Mouse (Mus musculus): ENCODE measurements around the gene Dkk1.
"Not testable (repeated sequence)": the region's sequence is repeated elsewhere in the genome, so short reads cannot be mapped to it uniquely, and the experiment has no call there.

Gene Dkk1

DNA sequence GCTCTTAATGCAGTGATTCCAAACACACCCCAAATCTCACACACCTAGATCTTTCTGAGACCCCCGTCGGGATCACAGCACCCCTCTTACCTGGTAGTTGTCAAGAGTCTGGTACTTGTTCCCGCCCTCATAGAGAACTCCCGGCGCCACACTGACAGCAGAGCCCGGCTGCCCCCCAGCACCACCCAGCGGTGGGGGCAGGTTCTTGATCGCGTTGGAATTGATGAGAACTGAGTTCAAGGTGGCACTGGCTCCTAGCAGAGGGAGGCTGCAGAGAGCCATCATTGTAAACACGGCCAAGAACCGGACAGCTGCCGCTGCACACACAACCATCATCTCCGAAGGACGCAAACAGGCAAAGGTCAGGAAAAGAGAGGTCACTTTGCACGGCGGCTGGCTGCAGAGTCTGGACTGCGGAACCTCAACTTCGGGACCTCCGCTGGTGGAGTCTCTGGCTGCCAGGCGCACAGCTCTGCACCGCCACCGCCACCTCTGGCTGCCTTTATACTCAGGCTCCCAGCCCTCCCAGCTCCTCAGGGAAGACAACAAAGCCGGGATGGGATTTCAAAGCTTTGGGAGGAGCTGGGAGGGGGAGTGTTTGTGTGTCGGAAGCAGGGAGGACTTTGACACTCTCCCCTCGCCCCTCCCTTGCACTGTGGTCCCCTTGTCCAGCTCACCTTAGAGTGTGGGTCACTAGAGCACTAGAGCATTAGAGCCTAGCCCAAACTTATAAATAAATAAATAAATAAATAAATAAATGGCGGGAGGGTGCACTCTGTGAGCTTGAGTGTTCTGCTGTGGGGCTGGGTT, at the start of gene Dkk1:
Gene Dkk1, minus strand, starts transcription at position 622 of the 810 bp plus-strand sequence.
- no peak for DNase-seq (ENCODE audit: extremely low read depth, low read depth)

DNA sequence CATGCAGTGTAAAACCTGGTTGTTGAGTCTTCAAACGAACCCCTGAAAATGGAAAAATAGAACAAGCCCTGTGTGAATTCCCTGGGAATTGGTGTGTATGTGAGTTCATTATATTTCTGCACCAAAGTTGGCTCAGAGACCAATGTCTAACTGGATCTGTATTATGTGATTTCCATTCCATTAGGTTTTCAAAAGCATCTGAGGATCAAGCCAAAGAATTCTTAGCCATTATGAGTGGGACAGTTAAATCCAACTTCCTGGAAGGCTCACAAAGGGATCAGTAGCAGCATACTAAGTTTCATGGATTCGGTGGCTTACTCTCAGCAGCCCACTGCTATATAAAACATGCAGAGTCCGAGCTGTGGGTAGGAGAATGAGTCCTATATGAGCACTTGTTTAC, 36.9 kb upstream of the Dkk1 start:
- DNase-seq (ENCODE audit: extremely low read depth, low read depth) = no peak

DNA sequence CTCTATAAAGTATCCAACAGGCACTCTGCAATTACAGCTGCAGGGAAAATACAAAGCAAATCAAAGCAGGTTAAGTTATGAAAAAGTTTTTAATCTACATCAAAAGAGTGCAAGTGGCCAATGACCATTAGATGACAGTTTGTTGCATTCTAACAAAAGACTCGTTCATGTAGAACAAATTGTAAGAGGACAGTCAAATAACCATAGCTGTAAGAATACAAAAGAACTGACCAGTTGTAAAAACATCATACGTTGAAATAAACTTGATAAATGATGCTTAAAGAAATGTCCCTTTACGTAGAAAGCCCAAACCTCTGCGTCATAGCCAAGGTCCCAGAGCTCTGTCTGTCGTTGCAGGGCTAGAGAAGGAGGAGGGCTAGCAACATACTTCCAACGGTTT, 15.1 kb upstream of the Dkk1 start:
- DNase-seq (ENCODE audit: extremely low read depth, low read depth) = no peak

DNA sequence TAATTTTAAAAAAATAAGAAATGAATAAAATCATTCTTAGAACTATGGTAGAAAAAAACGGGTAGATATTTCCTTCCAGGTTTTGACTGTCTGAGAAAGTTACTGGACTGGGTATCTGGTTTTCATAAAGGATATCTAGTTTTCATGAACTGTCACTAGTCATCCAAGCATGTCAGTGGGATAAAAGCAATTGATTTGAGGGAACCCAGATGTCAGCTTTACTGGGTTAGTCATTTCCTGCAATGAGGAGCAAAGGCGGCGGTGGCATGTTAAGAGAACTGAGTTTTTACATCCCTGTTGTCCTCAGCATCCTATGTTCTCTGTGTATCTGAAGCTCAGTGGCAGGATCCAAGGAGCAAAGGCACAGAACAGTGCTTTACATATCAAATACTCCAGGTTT, 14.4 kb upstream of the Dkk1 start:
- no peak for DNase-seq (ENCODE audit: extremely low read depth, low read depth)

DNA sequence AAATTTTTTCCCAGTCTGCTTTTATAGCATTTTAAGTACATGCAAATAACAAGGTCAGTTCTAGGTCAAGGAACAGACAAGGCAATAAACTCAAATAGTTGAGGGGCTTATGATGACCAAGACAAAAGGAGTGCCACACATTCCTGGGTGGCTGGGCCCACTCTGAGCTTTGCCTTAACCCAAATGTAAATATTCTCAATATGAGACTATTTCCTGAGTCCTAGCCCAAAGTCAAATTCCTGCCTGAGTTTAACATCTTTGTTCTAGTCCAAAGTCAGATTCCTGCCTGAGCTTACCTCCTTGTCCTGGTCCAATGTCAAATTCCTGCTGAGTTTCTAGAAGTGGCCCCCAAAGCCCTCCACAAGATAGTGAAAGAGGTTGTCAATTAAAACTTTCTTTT, 8.6 kb upstream of the Dkk1 start:
- DNase-seq (ENCODE audit: extremely low read depth, low read depth) = no peak

DNA sequence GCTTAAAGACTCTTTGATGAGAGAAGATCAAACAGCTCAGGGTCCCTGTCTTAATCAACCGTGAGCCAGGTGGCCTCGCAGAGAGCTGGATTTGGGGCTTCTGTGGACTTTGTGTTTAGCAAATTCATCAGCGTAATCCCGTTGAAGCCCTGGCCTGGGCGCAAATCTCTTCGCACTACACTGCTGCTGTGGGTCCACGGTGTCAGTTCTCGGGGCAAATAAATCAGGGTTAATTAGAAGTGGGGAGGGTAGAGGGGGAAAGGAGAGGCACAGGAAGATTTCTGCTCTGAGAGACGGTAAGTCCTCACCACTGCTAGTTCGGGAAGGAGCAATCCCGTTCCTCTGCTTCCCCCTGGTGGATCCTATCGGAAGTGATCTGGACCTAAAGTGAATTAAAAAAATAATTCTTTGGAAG, 5.0 kb upstream of the Dkk1 start:
- DNase-seq (ENCODE audit: extremely low read depth, low read depth) = peak; percentile 5

DNA sequence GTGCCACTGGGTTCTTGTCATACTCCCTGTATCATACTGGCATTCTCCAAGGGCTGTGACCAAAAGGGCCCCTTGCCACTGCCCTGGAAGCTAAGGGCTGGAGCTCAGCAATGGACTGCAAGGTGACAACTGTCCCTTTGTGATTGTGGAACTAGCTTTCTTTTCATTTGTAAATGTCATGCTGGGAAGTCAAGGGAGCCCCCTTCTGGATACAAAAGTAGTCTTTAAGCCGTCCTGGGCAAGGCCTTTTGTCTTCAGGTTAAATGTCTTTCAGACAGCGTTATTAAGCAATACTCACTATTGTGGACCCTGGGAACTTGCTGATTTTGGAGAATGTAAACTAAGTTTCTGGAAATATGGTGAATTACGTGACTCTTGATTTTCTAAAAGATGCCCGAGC, 4.3 kb upstream of the Dkk1 start:
- no peak for DNase-seq (ENCODE audit: extremely low read depth, low read depth)

DNA sequence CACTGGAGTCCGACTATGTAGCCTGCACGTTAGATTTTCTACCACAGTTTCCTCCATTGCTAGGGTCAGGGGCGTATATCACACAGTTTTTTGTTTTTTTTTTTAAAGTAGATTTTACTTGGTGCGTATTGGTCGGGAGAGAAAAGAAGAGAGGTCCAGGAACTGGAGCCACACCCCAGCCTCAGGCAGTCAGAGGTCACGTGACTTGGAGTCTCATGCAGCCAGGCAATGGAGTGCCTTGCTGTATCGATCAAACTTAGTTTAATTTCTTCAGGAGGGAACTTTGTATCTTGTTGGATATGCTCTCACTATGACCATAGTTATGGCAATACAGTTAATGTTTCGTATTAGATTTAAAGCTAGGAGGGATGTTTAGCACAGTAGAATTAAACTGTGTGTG, 2.8 kb upstream of the Dkk1 start:
- no peak for DNase-seq (ENCODE audit: extremely low read depth, low read depth)

DNA sequence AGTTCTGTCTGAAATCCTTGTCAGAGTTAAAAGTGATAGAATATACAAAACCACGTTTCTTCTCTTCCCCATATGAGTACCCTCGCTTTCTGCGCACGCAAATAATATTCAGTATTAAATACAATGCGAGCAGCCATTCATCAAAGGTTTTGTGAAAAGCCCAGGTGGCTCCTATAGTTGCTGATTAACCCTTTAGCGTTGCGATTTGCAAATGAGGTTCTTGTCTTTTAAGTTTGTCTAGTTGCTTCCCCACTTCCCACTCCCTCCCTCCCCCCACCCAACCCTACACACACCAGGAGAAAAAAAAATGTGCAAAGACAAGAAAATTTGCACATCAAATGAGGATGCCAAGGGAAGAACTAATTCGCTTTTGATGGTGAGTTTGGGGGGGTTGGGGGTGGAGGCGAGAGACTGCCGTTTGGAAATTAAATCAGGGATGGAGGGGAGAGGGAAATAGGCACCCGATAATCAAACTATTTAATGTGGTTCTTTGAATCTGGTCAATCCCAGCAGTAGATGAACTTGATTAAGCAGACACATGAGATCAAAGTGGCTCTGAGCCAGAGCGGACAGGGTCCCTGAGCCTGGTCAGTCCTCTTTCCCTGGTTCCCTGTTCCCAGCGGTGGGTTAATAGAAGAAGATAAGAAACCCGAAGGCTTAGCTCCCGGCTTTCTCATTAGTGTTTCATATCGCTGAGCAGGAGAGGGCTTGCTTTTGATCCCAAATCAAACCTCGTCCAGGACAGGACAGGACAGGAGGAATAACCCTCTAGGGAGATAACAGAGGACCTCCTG, 586 bp upstream of the Dkk1 start:
- DNase-seq (ENCODE audit: extremely low read depth, low read depth) = no peak

DNA sequence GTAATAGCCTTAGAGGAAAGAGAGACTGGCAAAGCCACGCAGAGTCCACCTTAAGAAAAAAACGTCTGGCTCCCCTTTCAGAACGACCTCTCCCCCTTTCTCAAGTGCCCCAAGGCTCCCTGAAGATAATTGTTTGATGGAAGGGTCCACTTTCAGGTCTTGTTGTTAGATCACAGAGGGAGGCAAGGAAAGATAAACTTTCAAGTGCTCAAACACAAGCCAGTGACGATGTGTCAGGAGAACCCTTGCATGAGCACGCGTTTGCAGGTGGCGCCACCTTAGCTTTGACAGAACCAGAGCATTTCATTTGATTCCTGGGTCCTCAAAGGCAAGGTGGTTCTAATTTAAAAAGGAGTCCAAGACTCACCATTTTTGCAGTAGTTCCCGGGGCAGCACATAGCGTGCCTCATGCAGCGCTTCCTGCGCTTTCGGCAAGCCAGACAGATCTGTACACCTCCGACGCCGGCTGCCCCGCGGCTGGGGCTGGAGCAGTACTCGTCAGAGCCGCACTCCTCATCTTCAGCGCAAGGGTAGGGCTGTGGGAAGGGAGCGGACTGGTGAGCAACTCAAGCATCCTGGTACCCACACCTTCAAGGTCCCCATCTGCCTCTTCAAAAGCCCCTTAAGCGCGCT, 938 bp downstream of the Dkk1 start:
- DNase-seq (ENCODE audit: extremely low read depth, low read depth) = no peak

DNA sequence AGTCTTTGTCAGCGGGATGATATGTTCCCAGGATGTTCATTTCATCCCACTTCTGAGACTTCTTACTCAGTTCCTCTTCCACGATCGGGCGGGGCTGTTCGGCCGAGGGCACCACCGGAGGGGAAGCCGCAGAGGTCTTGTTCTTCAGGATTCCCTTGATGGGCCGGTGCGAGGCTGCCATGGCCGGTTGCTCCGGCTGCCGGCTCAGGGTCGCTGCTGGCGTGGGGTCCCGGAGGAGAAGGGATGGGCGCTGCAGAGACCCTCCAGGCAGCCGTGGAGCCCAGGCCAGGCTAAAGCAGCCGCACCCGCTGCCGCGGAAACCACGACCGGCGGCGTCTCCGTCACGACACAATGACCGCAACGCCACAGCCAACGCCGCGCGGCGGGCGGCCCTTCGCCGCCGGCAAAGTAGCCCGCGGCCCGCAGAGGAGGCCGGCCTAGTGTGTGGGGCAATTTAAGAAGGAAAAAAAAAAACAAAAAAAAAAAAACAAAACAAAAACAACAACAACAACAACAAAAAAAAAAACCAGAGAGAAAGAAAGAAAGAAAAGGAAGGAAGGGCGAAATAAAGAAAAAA, 10.0 kb downstream of the Dkk1 start:
- DNase-seq (ENCODE audit: extremely low read depth, low read depth) = not testable (repeated sequence)

DNA sequence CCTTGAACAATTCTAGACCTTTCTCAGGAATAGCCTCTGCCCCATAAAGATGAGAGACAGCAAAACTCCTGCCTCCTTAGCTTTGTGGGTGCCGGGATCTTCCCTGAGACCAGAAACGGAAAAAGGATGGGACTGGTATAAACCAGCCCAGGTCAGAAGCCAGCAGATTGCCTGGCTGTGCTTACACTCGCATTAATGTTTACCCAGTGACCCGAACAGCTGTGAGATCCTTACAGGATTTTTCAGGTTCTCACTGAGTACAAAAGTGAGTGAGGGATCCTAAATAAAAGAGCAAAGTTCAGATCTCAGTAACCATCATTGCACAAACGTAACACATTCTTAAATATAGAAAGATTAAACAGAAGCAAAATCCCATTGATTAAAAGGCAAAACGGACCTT, 32.7 kb downstream of the Dkk1 start:
- DNase-seq (ENCODE audit: extremely low read depth, low read depth) = no peak

DNA sequence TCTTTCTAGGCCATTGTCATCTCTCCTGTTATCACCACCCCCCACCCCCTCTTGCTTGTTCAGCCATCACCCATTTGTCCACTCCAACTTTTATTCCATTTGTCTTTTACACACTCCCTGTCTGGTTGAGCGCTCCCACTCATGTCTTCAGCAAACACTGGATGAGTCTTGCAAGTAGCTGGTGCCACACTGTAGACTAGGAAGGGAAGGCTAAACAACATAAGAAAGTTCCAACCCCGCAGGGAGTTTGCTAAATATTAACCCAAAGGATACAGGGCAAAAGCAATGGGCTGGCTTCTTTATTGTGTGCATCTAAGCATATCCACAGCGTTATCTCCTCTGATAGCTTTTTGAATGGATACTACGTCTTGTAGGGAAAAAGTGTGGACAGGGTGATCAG, 39.0 kb downstream of the Dkk1 start:
- DNase-seq (ENCODE audit: extremely low read depth, low read depth) = no peak

DNA sequence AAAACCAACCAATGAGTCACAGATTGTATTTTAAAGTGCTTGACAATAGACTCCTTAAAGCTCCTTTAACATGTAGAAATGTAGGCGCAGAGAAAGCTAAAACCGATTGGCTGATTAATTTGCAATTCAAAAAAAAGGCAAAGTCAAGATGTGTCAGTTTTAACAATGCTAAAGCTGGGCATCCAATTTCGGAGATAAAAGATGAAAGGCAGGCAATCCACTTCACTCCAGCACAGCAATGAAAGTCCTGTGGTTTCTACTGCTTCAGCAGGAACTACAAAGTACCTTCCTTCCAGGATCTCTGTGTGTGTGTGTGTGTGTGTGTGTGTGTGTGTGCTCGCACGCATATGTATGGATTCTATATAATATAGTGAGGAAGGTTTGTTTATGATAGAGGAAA, 44.0 kb downstream of the Dkk1 start:
- DNase-seq (ENCODE audit: extremely low read depth, low read depth) = no peak

Data from MEL-GATA-1-ER (cell line).